Mouse (Mus musculus): Measurements from ENCODE around the gene Erfe. TPM values are rescaled to one million over a fixed set of nuclear protein-coding genes. Genes with fewer than 3 reads are reported as not detected.

The Erfe gene
- polyA plus RNA-seq, 1 experiment from 2014 or later, result 3.2 TPM

Other genes starting within 250 kb of the Erfe start
- gene Rbm44, start 221.3 kb upstream of the Erfe start, polyA plus RNA-seq (2015; fragmentation: Nextera tagmentation; extraction: Ambion mirVana), result 0.90 and 1.4 TPM in 2 replicates
- 5.6 and 6.0 TPM in 2 replicates for gene Ramp1, start 186.6 kb upstream of the Erfe start, polyA plus RNA-seq (2015; fragmentation: Nextera tagmentation; extraction: Ambion mirVana)
- 66.9 and 68.6 TPM in 2 replicates for gene Ube2f, start 116.1 kb upstream of the Erfe start, polyA plus RNA-seq (2015; fragmentation: Nextera tagmentation; extraction: Ambion mirVana)
- 27.5 and 31.2 TPM in 2 replicates for gene Scly, start 68.1 kb upstream of the Erfe start, polyA plus RNA-seq (2015; fragmentation: Nextera tagmentation; extraction: Ambion mirVana)
- 0.01 and 0.02 TPM in 2 replicates for gene Espnl, start 44.4 kb upstream of the Erfe start, polyA plus RNA-seq (2015; fragmentation: Nextera tagmentation; extraction: Ambion mirVana)
- gene Klhl30, start 15.4 kb upstream of the Erfe start, polyA plus RNA-seq (2015; fragmentation: Nextera tagmentation; extraction: Ambion mirVana), result 0.13 and 0.22 TPM in 2 replicates
- 67.7 and 69.9 TPM in 2 replicates for gene Ilkap, start 32.4 kb downstream of the Erfe start, polyA plus RNA-seq (2015; fragmentation: Nextera tagmentation; extraction: Ambion mirVana)
- 21.1 and 24.1 TPM in 2 replicates for gene Hes6, start 47.6 kb downstream of the Erfe start, polyA plus RNA-seq (2015; fragmentation: Nextera tagmentation; extraction: Ambion mirVana)
- 2.3 and 3.3 TPM in 2 replicates for gene Per2, start 92.9 kb downstream of the Erfe start, polyA plus RNA-seq (2015; fragmentation: Nextera tagmentation; extraction: Ambion mirVana)
- 1.8 and 2.1 TPM in 2 replicates for gene Traf3ip1, start 128.2 kb downstream of the Erfe start, polyA plus RNA-seq (2015; fragmentation: Nextera tagmentation; extraction: Ambion mirVana)
- 10.2 and 13.4 TPM in 2 replicates for gene Asb1, start 174.1 kb downstream of the Erfe start, polyA plus RNA-seq (2015; fragmentation: Nextera tagmentation; extraction: Ambion mirVana)